Mouse (Mus musculus) liver, adult (tissue): ENCODE measurements around the gene Gm21698.
"Not testable (repeated sequence)": the region's sequence is repeated elsewhere in the genome, so short reads cannot be mapped to it uniquely, and the experiment has no call there.

ENCODE experiments used
- GATA4 ChIP-seq: IDR thresholded peaks from 2 replicates; pipeline ENCODE4 v1.6.1; 2014; ENCODE audit warnings: mild to moderate bottlenecking, low read length; ENCODE audit not compliant: insufficient replicate concordance

Gm21698 gene

DNA sequence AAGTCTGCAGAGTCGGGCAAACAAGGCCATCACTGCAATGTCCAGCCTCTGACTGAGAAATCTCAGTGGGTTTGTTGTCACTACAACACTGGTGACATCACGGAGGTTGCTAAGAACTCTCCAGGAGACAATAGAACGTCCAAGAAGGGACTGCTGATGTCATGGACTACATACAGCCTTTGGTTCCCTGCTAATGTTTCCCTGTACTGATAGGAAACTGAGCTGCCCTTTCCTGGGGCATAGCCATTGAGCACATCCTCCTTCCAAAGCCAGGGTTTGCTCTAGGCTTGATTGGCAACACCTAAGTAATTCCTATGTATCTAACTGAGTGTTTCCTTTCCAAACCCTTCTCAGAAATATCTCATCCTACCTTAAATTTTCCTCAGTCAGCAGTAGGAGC is at the start of gene Gm21698:
Gm21698 (minus strand) TSS at position 101 of the 400 bp plus-strand sequence.
- TF ChIP-seq GATA4: not testable (repeated sequence)

DNA sequence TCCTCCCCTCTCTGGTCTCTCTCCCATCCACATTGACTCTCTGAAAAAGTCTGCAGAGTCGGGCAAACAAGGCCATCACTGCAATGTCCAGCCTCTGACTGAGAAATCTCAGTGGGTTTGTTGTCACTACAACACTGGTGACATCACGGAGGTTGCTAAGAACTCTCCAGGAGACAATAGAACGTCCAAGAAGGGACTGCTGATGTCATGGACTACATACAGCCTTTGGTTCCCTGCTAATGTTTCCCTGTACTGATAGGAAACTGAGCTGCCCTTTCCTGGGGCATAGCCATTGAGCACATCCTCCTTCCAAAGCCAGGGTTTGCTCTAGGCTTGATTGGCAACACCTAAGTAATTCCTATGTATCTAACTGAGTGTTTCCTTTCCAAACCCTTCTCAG is 34.4 kb upstream of the Gm21698 start, which contains the start of gene Gm5862:
Gm5862 (minus strand) TSS at position 101 of the 400 bp plus-strand sequence.
- TF ChIP-seq GATA4: not testable (repeated sequence)

DNA sequence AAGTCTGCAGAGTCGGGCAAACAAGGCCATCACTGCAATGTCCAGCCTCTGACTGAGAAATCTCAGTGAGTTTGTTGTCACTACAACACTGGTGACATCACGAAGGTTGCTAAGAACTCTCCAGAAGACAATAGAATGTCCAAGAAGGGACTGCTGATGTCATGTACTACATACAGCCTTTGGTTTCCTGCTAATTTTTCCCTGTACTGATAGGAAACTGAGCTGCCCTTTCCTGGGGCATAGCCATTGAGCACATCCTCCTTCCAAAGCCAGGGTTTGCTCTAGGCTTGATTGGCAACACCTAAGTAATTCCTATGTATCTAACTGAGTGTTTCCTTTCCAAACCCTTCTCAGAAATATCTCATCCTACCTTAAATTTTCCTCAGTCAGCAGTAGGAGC is 16.2 kb upstream of the Gm21698 start, which contains the start of gene Gm1979:
Gm1979 (minus strand) TSS at position 101 of the 400 bp plus-strand sequence.
- TF ChIP-seq GATA4: not testable (repeated sequence)

DNA sequence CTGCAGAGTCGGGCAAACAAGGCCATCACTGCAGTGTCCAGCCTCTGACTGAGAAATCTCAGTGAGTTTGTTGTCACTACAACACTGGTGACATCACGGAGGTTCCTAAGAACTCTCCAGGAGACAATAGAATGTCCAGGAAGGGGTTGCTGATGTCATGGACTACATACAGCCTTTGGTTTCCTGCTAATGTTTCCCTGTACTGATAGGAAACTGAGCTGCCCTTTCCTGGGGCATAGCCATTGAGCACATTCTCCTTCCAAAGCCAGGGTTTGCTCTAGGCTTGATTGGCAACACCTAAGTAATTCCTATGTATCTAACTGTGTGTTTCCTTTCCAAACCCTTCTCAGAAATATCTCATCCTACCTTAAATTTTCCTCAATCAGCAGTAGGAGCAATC is 15.9 kb downstream of the Gm21698 start, which contains the start of gene Gm21680:
Gm21680 (minus strand) TSS at position 101 of the 400 bp plus-strand sequence.
- TF ChIP-seq GATA4: not testable (repeated sequence)

DNA sequence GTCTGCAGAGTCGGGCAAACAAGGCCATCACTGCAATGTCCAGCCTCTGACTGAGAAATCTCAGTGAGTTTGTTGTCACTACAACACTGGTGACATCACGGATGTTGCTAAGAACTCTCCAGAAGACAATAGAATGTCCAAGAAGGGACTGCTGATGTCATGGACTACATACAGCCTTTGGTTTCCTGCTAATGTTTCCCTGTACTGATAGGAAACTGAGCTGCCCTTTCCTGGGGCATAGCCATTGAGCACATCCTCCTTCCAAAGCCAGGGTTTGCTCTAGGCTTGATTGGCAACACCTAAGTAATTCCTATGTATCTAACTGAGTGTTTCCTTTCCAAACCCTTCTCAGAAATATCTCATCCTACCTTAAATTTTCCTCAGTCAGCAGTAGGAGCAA is 34.1 kb downstream of the Gm21698 start, which contains the start of gene Gm21671:
Gm21671 (minus strand) TSS at position 101 of the 400 bp plus-strand sequence.
- TF ChIP-seq GATA4: not testable (repeated sequence)

DNA sequence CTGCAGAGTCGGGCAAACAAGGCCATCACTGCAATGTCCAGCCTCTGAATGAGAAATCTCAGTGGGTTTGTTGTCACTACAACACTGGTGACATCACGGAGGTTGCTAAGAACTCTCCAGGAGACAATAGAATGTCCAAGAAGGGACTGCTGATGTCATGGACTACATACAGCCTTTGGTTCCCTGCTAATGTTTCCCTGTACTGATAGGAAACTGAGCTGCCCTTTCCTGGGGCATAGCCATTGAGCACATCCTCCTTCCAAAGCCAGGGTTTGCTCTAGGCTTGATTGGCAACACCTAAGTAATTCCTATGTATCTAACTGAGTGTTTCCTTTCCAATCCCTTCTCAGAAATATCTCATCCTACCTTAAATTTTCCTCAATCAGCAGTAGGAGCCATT is 46.2 kb downstream of the Gm21698 start, which contains the start of gene Gm21663:
Gm21663 (minus strand) TSS at position 101 of the 400 bp plus-strand sequence.
- not testable (repeated sequence) for TF ChIP-seq GATA4
